Mouse (Mus musculus): ENCODE data around the gene Slc22a15. TPM values are rescaled to one million over a fixed set of nuclear protein-coding genes. Genes with fewer than 3 reads are reported as not detected.

The Slc22a15 gene
- total RNA-seq, 1 experiment = 0.76 TPM

DNA sequence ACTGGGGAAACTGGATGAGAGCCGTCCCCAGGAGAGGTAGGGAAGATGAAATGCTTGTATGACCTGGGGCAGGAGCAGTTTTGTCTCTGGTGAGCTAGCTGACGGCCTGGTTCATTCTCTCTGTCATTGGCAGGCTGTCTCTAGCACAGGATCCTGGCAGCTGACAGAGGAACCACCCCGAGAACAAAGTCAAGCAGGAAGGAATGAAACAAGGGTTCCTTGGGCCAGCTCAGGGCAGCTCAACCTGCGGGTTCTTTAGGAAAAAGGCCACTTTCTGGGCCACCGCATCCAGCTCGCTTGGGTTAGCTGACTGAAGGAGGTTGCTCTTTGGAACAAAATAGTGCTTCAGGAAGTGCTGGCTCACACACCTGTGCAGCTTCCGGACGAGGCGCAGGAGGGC lies 109.5 kb downstream of the Slc22a15 start:
- H3K27ac ChIP-seq (ENCODE audit: insufficient read depth, low read depth, low read length, poor library complexity, severe bottlenecking) = no peak overlapping the region

DNA sequence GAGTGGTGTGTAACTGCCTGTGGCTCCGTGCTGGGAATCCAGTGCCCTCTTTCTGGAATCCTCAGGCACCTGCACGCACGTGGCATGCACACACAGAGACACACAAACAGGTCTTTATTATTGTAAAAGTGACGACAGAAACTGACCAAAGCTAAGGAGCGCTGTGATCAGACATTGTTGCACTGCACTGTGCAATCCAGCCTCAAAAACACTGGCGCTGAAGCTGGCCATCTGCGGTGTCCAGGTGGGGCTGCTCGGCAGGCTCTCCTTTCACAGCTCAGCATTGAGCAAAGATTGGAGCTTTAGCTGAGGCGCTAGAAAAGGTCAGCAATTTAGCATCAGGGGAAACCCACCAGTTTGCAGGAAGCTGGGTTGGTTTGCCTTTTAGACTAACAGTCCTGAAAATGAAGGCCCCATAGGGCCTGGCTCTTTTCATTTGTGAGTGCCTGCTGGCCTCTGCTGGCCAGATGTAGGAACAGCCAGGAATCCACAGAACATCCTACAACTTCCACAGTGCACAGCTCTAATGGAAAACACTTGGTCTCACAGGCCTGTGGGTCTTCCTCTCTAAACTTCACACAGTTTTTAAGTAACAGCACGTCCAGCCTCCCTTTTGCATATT lies 111.8 kb downstream of the Slc22a15 start:
- Histone ChIP-seq H3K36me3 (ENCODE audit: control insufficient read depth, insufficient read depth, low read length, poor library complexity, severe bottlenecking) (no peaks in the 10 kb centered on the region), H3K27ac (ENCODE audit: insufficient read depth, low read depth, low read length, poor library complexity, severe bottlenecking) (no peak overlapping the region), H3K9me3 (ENCODE audit: control insufficient read depth, insufficient read depth, low read depth, low read length) (no peaks in the 10 kb centered on the region), H3K9ac (ENCODE audit: insufficient read depth, low read depth, low read length, poor library complexity, severe bottlenecking) (no peak overlapping the region), H3K4me3 (ENCODE audit: insufficient read depth in 1 of 2, low read depth in 1 of 2, low read length in 2 of 2, poor library complexity in 1 of 2, severe bottlenecking in 1 of 2) (no peak overlapping the region), H3K4me1 (ENCODE audit: control insufficient read depth in 2 of 2, insufficient read depth in 2 of 2, low read length in 2 of 2, poor library complexity in 1 of 2) (no peaks in the 10 kb centered on the region)
- in situ Hi-C loops (cut with MboI; ENCODE audit: low sequenced_read_pairs in 2 of 2, unreplicated experiment in 2 of 2) = loop anchor here (5.0 to 25.0 kb wide), 4 partner anchors 320 to 850 kb away; partner anchors contain the start of gene Ttf2 (in 1 of the 2)
- TF ChIP-seq CHD2 (IDR thresholded peaks at IDR 0.05; ENCODE audit: low read depth, low read length) (no peak), HCFC1 (IDR thresholded peaks at IDR 0.05; ENCODE audit: borderline replicate concordance, insufficient read depth, low read length) (no peak), ZC3H11A (IDR thresholded peaks at IDR 0.05; ENCODE audit: borderline replicate concordance, low read depth, low read length) (peak; percentile 99)
- no peak for DNase-seq (ENCODE audit: low read depth, low spot score)

More for the DNA sequence above, 109.5 kb downstream of the Slc22a15 start:
- in situ Hi-C loops (cut with MboI; ENCODE audit: low sequenced_read_pairs in 2 of 2, unreplicated experiment in 2 of 2) = loop anchor here (5.0 to 25.0 kb wide), 4 partner anchors 322 to 852 kb away; partner anchors contain the start of gene Ttf2 (in 1 of the 2)
- Histone ChIP-seq H3K4me1 (ENCODE audit: control insufficient read depth in 2 of 2, insufficient read depth in 2 of 2, low read length in 2 of 2, poor library complexity in 1 of 2) (no peaks in the 10 kb centered on the region), H3K4me3 (ENCODE audit: insufficient read depth in 1 of 2, low read depth in 1 of 2, low read length in 2 of 2, poor library complexity in 1 of 2, severe bottlenecking in 1 of 2) (no peak overlapping the region), H3K9ac (ENCODE audit: insufficient read depth, low read depth, low read length, poor library complexity, severe bottlenecking) (no peak overlapping the region), H3K9me3 (ENCODE audit: control insufficient read depth, insufficient read depth, low read depth, low read length) (no peaks in the 10 kb centered on the region), H3K36me3 (ENCODE audit: control insufficient read depth, insufficient read depth, low read length, poor library complexity, severe bottlenecking) (no peaks in the 10 kb centered on the region)
- no peak for DNase-seq (ENCODE audit: low read depth, low spot score)
- TF ChIP-seq HCFC1 (IDR thresholded peaks at IDR 0.05; ENCODE audit: borderline replicate concordance, insufficient read depth, low read length) = no peak
- no peak for TF ChIP-seq ZNF384 (IDR thresholded peaks at IDR 0.05; ENCODE audit: low read depth, low read length)
- TF ChIP-seq MAFK (IDR thresholded peaks at IDR 0.05; ENCODE audit: insufficient read depth, low read depth, low read length) = no peak
- TF ChIP-seq ZC3H11A (IDR thresholded peaks at IDR 0.05; ENCODE audit: borderline replicate concordance, low read depth, low read length) = no peak
- TF ChIP-seq CHD2 (IDR thresholded peaks at IDR 0.05; ENCODE audit: low read depth, low read length) = no peak

DNA sequence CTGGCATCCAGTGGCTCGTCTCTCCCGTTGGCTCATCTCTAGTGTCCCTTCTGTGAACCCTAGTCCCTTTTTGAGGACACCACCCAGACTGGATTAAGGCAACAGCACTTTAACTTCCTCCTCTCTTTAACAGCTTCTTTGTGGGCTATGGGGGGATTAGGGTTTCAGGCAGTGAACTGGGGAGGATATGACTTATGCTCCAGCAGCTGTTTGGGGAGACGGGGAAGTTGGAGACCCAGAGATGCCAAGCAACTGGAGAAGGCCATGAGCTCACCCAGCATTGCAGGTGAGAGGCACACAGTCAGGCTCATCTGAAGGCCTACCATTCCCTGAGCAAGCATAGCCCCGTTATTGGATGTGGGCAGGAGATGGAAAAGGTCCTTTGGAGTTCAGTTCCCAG lies 112.3 kb downstream of the Slc22a15 start:
- no peaks in the 10 kb centered on the region for H3K4me1 ChIP-seq (ENCODE audit: control insufficient read depth in 2 of 2, insufficient read depth in 2 of 2, low read length in 2 of 2, poor library complexity in 1 of 2)
- no peak for DNase-seq (ENCODE audit: low read depth, low spot score)
- no peak for TF ChIP-seq MAFK (IDR thresholded peaks at IDR 0.05; ENCODE audit: insufficient read depth, low read depth, low read length)
- TF ChIP-seq HCFC1 (IDR thresholded peaks at IDR 0.05; ENCODE audit: borderline replicate concordance, insufficient read depth, low read length) = no peak
- no peak for TF ChIP-seq CHD2 (IDR thresholded peaks at IDR 0.05; ENCODE audit: low read depth, low read length)
- no peak for TF ChIP-seq ZNF384 (IDR thresholded peaks at IDR 0.05; ENCODE audit: low read depth, low read length)
- no peak for TF ChIP-seq ZC3H11A (IDR thresholded peaks at IDR 0.05; ENCODE audit: borderline replicate concordance, low read depth, low read length)
- no peak overlapping the region for H3K9ac ChIP-seq (ENCODE audit: insufficient read depth, low read depth, low read length, poor library complexity, severe bottlenecking)
- H3K27ac ChIP-seq (ENCODE audit: insufficient read depth, low read depth, low read length, poor library complexity, severe bottlenecking) = no peak overlapping the region
- no peaks in the 10 kb centered on the region for H3K36me3 ChIP-seq (ENCODE audit: control insufficient read depth, insufficient read depth, low read length, poor library complexity, severe bottlenecking)
- H3K9me3 ChIP-seq (ENCODE audit: control insufficient read depth, insufficient read depth, low read depth, low read length) = no peaks in the 10 kb centered on the region
- no peak overlapping the region for H3K4me3 ChIP-seq (ENCODE audit: insufficient read depth in 1 of 2, low read depth in 1 of 2, low read length in 2 of 2, poor library complexity in 1 of 2, severe bottlenecking in 1 of 2)
- in situ Hi-C loops (cut with MboI; ENCODE audit: low sequenced_read_pairs in 2 of 2, unreplicated experiment in 2 of 2) = loop anchor here (5.0 to 25.0 kb wide), 4 partner anchors 320 to 850 kb away; partner anchors contain the start of gene Ttf2 (in 1 of the 2)

DNA sequence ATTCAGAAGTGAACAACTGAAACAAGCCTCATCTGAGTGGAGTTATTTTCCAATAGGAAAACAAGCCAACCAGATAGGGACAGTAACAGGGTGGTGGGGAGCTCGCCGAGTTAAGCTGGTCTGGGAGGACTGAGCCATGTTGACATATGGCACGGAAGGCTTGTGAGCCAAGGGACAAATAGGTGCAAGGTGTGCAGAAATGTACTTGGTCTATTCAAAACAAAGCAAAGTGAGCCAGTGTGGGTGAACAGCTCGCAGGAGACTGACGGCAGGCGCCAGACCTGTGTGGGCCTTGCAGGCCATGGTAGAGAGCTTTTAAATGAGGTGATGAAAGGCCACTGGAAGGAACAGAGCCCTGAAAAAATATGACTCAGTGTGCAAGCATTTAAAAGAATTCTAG lies 116.6 kb downstream of the Slc22a15 start:
- Histone ChIP-seq H3K4me1 (ENCODE audit: control insufficient read depth in 2 of 2, insufficient read depth in 2 of 2, low read length in 2 of 2, poor library complexity in 1 of 2) (peaks cover 0 to 21% of the 10 kb centered on the region in 2 experiments; a peak in 3 of 4 replicates), H3K9me3 (ENCODE audit: control insufficient read depth, insufficient read depth, low read depth, low read length) (no peaks in the 10 kb centered on the region), H3K9ac (ENCODE audit: insufficient read depth, low read depth, low read length, poor library complexity, severe bottlenecking) (no peak overlapping the region), H3K36me3 (ENCODE audit: control insufficient read depth, insufficient read depth, low read length, poor library complexity, severe bottlenecking) (no peaks in the 10 kb centered on the region), H3K27ac (ENCODE audit: insufficient read depth, low read depth, low read length, poor library complexity, severe bottlenecking) (no peak overlapping the region), H3K4me3 (ENCODE audit: insufficient read depth in 1 of 2, low read depth in 1 of 2, low read length in 2 of 2, poor library complexity in 1 of 2, severe bottlenecking in 1 of 2) (no peak overlapping the region)
- in situ Hi-C loops (cut with MboI; ENCODE audit: low sequenced_read_pairs in 2 of 2, unreplicated experiment in 2 of 2) = loop anchor here in 1 of 2 experiments (25.0 kb wide), 2 partner anchors 495 to 845 kb away; partner anchors contain the start of gene Ttf2
- TF ChIP-seq HCFC1 (IDR thresholded peaks at IDR 0.05; ENCODE audit: borderline replicate concordance, insufficient read depth, low read length) = no peak
- TF ChIP-seq CHD2 (IDR thresholded peaks at IDR 0.05; ENCODE audit: low read depth, low read length) = no peak
- TF ChIP-seq MAFK (IDR thresholded peaks at IDR 0.05; ENCODE audit: insufficient read depth, low read depth, low read length) = no peak
- no peak for TF ChIP-seq ZC3H11A (IDR thresholded peaks at IDR 0.05; ENCODE audit: borderline replicate concordance, low read depth, low read length)
- TF ChIP-seq ZNF384 (IDR thresholded peaks at IDR 0.05; ENCODE audit: low read depth, low read length) = no peak
- DNase-seq (ENCODE audit: low read depth, low spot score) = no peak
